Mouse (Mus musculus) kidney, adult 2 months (tissue): ENCODE measurements at regions not wholly inside any gene's neighbourhood (a gene's known extent, or its start where the extent isn't known, plus 50 kb on each side); places are given as distances from the start of the nearest gene placed in this dataset.
A peak's percentile ranks its signal among the peaks of the same experiment; 100 is the strongest.

Experiments
- DNase-seq: peaks from one replicate; pipeline ENCODE4 v3.0.0; 2021
- H3K27ac ChIP-seq: fragments of 200-500 bp; 2 replicates; pipeline ENCODE4 v1.5.1; 2012; ENCODE audit warnings: low read depth, low read length, control low read depth, inconsistent platforms; ENCODE audit not compliant: insufficient read depth
- H3K27me3 ChIP-seq: fragments of 200-500 bp; replicated peaks from 2 replicates; pipeline ENCODE4 v1.6.1; 2012; ENCODE audit warnings: mild to moderate bottlenecking, moderate library complexity, low read length, inconsistent platforms; ENCODE audit not compliant: control insufficient read depth, insufficient read depth
- H3K36me3 ChIP-seq: fragments of 200-500 bp; 2 replicates; pipeline ENCODE4 v1.6.1; 2012; ENCODE audit warnings: mild to moderate bottlenecking, moderate library complexity, low read length, inconsistent platforms; ENCODE audit not compliant: control insufficient read depth, insufficient read depth
- H3K4me1 ChIP-seq: fragments of 200-500 bp; 2 replicates; pipeline ENCODE4 v1.6.1; 2011; ENCODE audit warnings: low read length; ENCODE audit not compliant: control insufficient read depth, insufficient read depth
- H3K4me3 ChIP-seq: fragments of 200-500 bp; 2 replicates; pipeline ENCODE4 v1.5.1; 2011; ENCODE audit warnings: mild to moderate bottlenecking, low read depth, low read length, control low read depth; ENCODE audit not compliant: insufficient read depth
- CTCF ChIP-seq: fragments of 200-500 bp; conservative IDR thresholded peaks from 2 replicates; pipeline ENCODE4 v1.5.1; 2011; ENCODE audit warnings: low read depth, mild to moderate bottlenecking, control low read depth, low read length, moderate library complexity, mixed read lengths; ENCODE audit not compliant: insufficient read depth, insufficient read length
- POLR2A ChIP-seq: fragments of 200-500 bp; IDR thresholded peaks from one replicate; pipeline ENCODE4 v1.6.1; 2011; ENCODE audit warnings: low read depth, low read length, control low read depth
- WGBS: fragments of 180-500 bp; shearing (Covaris S2); methylation state at CpG from one replicate; pipeline ENCODE4 v1.1.7; 2018; 5-methylcytosine and 5-hydroxymethylcytosine counted together

GRCm38 (mm10) chr1:189115279-189115678 is 107.6 kb upstream of the Kctd3 start:
- WGBS, result 100% methylated on average over 1 of the region's 1 CpGs
- DNase-seq, result no peak
- Histone ChIP-seq H3K27ac (no peak overlapping the region), H3K4me1 (no peaks in the 10 kb centered on the region), H3K4me3 (no peak overlapping the region), H3K36me3 (no peaks in the 10 kb centered on the region), H3K27me3 (no peaks in the 10 kb centered on the region)
- TF ChIP-seq POLR2A (no peak), CTCF (no peak)

- WGBS, result 38% methylated on average over 8 of the region's 8 CpGs
- TF ChIP-seq CTCF, result no peak
- no peak for TF ChIP-seq POLR2A
These were observed 100.8 kb upstream of the Kctd3 start for GRCm38 (mm10) chr1:189108260-189109035.

GRCm38 (mm10) chr1:189107841-189108240 is 100.2 kb upstream of the Kctd3 start:
- no peaks in the 10 kb centered on the region for H3K36me3 ChIP-seq
- no peak overlapping the region for H3K27ac ChIP-seq
- 65% methylated on average over 8 of the region's 8 CpGs for WGBS
- TF ChIP-seq POLR2A (no peak), CTCF (no peak)
- H3K27me3 ChIP-seq, result no peaks in the 10 kb centered on the region
- H3K4me3 ChIP-seq, result no peak overlapping the region
- no peak for DNase-seq
- no peaks in the 10 kb centered on the region for H3K4me1 ChIP-seq

More at GRCm38 (mm10) chr1:189108260-189109035, 100.8 kb upstream of the Kctd3 start:
- Histone ChIP-seq H3K4me3 (no peak overlapping the region), H3K36me3 (no peaks in the 10 kb centered on the region), H3K4me1 (no peaks in the 10 kb centered on the region), H3K27me3 (no peaks in the 10 kb centered on the region), H3K27ac (no peak overlapping the region)
- no peak for DNase-seq

GRCm38 (mm10) chr1:189107156-189107555 is 99.5 kb upstream of the Kctd3 start:
- no peaks in the 10 kb centered on the region for H3K27me3 ChIP-seq
- no peaks in the 10 kb centered on the region for H3K36me3 ChIP-seq
- 83% methylated on average over 3 of the region's 3 CpGs for WGBS
- DNase-seq, result peak; percentile 16
- H3K4me3 ChIP-seq, result no peak overlapping the region
- no peak for TF ChIP-seq POLR2A
- no peak overlapping the region for H3K27ac ChIP-seq
- H3K4me1 ChIP-seq, result no peaks in the 10 kb centered on the region

GRCm38 (mm10) chr1:189105276-189105675 is 97.6 kb upstream of the Kctd3 start:
- no peak overlapping the region for H3K27ac ChIP-seq
- DNase-seq, result no peak
- WGBS, result 69% methylated on average over 4 of the region's 4 CpGs
- H3K4me3 ChIP-seq, result no peak overlapping the region
- TF ChIP-seq CTCF, result no peak
- no peak for TF ChIP-seq POLR2A
- no peaks in the 10 kb centered on the region for H3K4me1 ChIP-seq
- no peaks in the 10 kb centered on the region for H3K36me3 ChIP-seq
- H3K27me3 ChIP-seq, result no peaks in the 10 kb centered on the region

- 66% methylated on average over 3 of the region's 3 CpGs for WGBS
- no peaks in the 10 kb centered on the region for H3K27me3 ChIP-seq
- TF ChIP-seq POLR2A (no peak), CTCF (no peak)
- H3K4me1 ChIP-seq, result no peaks in the 10 kb centered on the region
- no peak overlapping the region for H3K4me3 ChIP-seq
- no peak for DNase-seq
- H3K36me3 ChIP-seq, result no peaks in the 10 kb centered on the region
- no peak overlapping the region for H3K27ac ChIP-seq
These were observed 95.1 kb upstream of the Kctd3 start for GRCm38 (mm10) chr1:189102781-189103180.

GRCm38 (mm10) chr1:189099121-189099520 is 91.5 kb upstream of the Kctd3 start:
- no peak overlapping the region for H3K4me3 ChIP-seq
- TF ChIP-seq POLR2A (no peak), CTCF (no peak)
- H3K27ac ChIP-seq, result no peak overlapping the region
- H3K36me3 ChIP-seq, result no peaks in the 10 kb centered on the region
- 84% methylated on average over 2 of the region's 2 CpGs for WGBS
- DNase-seq, result peak; percentile 12
- no peaks in the 10 kb centered on the region for H3K27me3 ChIP-seq
- H3K4me1 ChIP-seq, result no peaks in the 10 kb centered on the region

- TF ChIP-seq CTCF (no peak), POLR2A (no peak)
- Histone ChIP-seq H3K27ac (no peak overlapping the region), H3K4me1 (no peaks in the 10 kb centered on the region), H3K4me3 (no peak overlapping the region), H3K27me3 (no peaks in the 10 kb centered on the region), H3K36me3 (no peaks in the 10 kb centered on the region)
- DNase-seq, result no peak
- 88% methylated on average over 3 of the region's 3 CpGs for WGBS
These were observed 85.2 kb upstream of the Kctd3 start for GRCm38 (mm10) chr1:189092819-189093218.
